Mouse (Mus musculus) midbrain, embryonic 12.5 days (tissue): ENCODE data around the gene Gm36245. TPM values are rescaled to one million over a fixed set of nuclear protein-coding genes. Genes with fewer than 3 reads are reported as not detected.

Experiments used
- ATAC-seq: fragments of 200-750 bp; cut with Nextera tagmentation; 2 replicates; pipeline ENCODE4 v1.8.0; 2017; ENCODE audit warnings: low read depth, moderate TSS enrichment, moderate library complexity; ENCODE audit not compliant: low FRiP score
- H3K27ac ChIP-seq: fragments of 300-500 bp; sonication (generic); replicated peaks from 2 replicates; pipeline ENCODE4 v1.5.1; 2016; ENCODE audit warnings: mild to moderate bottlenecking
- H3K27me3 ChIP-seq: fragments of 300-500 bp; sonication (generic); 2 replicates; pipeline ENCODE4 v1.6.1; 2016; ENCODE audit warnings: mild to moderate bottlenecking
- H3K36me3 ChIP-seq: fragments of 300-500 bp; sonication (generic); 2 replicates; pipeline ENCODE4 v1.6.1; 2016
- H3K4me1 ChIP-seq: fragments of 300-500 bp; sonication (generic); 2 replicates; pipeline ENCODE4 v1.6.1; 2016
- H3K4me2 ChIP-seq: fragments of 300-500 bp; sonication (generic); replicated peaks from 2 replicates; pipeline ENCODE4 v1.6.1; 2016; ENCODE audit warnings: mild to moderate bottlenecking, moderate library complexity
- H3K4me3 ChIP-seq: fragments of 300-500 bp; sonication (generic); 2 replicates; pipeline ENCODE4 v1.5.1; 2016; ENCODE audit warnings: mild to moderate bottlenecking
- H3K9ac ChIP-seq: fragments of 300-500 bp; sonication (generic); replicated peaks from 2 replicates; pipeline ENCODE4 v1.6.1; 2016; ENCODE audit warnings: mild to moderate bottlenecking, moderate library complexity
- H3K9me3 ChIP-seq: fragments of 300-500 bp; sonication (generic); 2 replicates; pipeline ENCODE4 v1.6.1; 2016; ENCODE audit warnings: mild to moderate bottlenecking
- WGBS: fragments of 180-500 bp; shearing (Covaris S2); methylation state at CpG from one replicate; pipeline ENCODE4 v1.1.7; 2016; 5-methylcytosine and 5-hydroxymethylcytosine counted together
- polyA plus RNA-seq: library from polyadenylated mRNA; unstranded; fragments of >200 nt; fragmentation: Nextera tagmentation; extraction: Ambion mirVana; gene quantifications from 2 replicates; pipeline ENCODE4 v1.2.1, GENCODE M21; 2016

Gm36245 gene
- polyA plus RNA-seq, result not detected in 2 replicates

GRCm38 (mm10) chr15:77598958-77599357, at the start of gene Gm36245:
Gene Gm36245 (plus strand): TSS chr15:77599258.
- no peaks in the 10 kb centered on the region for H3K9me3 ChIP-seq
- no peaks in the 10 kb centered on the region for H3K27me3 ChIP-seq
- 88% methylated on average over 1 of the region's 1 CpGs for WGBS
- H3K27ac ChIP-seq, result no peak within 1 kb of the TSS
- H3K36me3 ChIP-seq, result no peaks in the 10 kb centered on the region
- H3K4me2 ChIP-seq, result no peak within 1 kb of the TSS
- H3K4me3 ChIP-seq, result no peak within 1 kb of the TSS
- no peaks in the 10 kb centered on the region for H3K4me1 ChIP-seq
- no peak for ATAC-seq
- H3K9ac ChIP-seq, result no peak within 1 kb of the TSS

- no peaks in the 10 kb centered on the region for H3K9me3 ChIP-seq
- no peaks in the 10 kb centered on the region for H3K27me3 ChIP-seq
- no peak for ATAC-seq
- H3K27ac ChIP-seq, result no peak within 1 kb of the TSS
- no peak within 1 kb of the TSS for H3K4me3 ChIP-seq
- H3K36me3 ChIP-seq, result no peaks in the 10 kb centered on the region
- no peak within 1 kb of the TSS for H3K4me2 ChIP-seq
- no peak within 1 kb of the TSS for H3K9ac ChIP-seq
- no peaks in the 10 kb centered on the region for H3K4me1 ChIP-seq
Measured at GRCm38 (mm10) chr15:77561792-77562191, 37.3 kb upstream of the Gm36245 start, which contains the start of gene 1700025B11Rik. Gene 1700025B11Rik (minus strand): TSS chr15:77561892.

- Histone ChIP-seq H3K4me1 (no peaks in the 10 kb centered on the region), H3K4me2 (no peak overlapping the region), H3K4me3 (no peak overlapping the region), H3K36me3 (no peaks in the 10 kb centered on the region), H3K27ac (no peak overlapping the region), H3K9ac (no peak overlapping the region), H3K27me3 (no peaks in the 10 kb centered on the region), H3K9me3 (no peaks in the 10 kb centered on the region)
- no peak for ATAC-seq
Measured at GRCm38 (mm10) chr15:77563219-77563618, 35.8 kb upstream of the Gm36245 start.

- Histone ChIP-seq H3K36me3 (no peaks in the 10 kb centered on the region), H3K27ac (no peak overlapping the region), H3K4me2 (no peak overlapping the region), H3K9ac (no peak overlapping the region), H3K9me3 (no peaks in the 10 kb centered on the region), H3K27me3 (no peaks in the 10 kb centered on the region), H3K4me3 (no peak overlapping the region), H3K4me1 (peaks cover 4% of the 10 kb centered on the region; the same call in 1 of the 2 replicates)
- WGBS, result 95% methylated on average over 2 of the region's 2 CpGs
- ATAC-seq, result no peak
Measured at GRCm38 (mm10) chr15:77578801-77579200, 20.3 kb upstream of the Gm36245 start.

DNA sequence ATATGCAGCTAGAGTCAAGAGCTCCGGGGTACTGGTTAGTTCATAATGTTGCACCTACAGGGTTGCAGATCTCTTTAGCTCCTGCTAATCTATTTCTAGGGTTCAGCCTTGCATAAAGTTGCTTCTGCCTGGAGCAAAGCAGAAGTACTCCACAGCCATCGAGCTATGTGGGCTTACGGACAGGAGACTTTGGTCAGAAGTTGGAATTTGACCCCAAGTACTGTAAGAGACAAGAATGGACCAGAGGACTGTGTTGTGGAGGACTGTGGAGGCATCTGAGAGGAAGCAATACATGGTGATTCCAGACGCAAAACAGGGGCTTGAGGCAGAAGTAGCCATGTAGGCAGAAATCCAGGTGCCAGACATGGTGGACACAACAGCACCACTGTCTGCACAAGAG, 19.7 kb upstream of the Gm36245 start:
- H3K4me1 ChIP-seq, result peaks cover 4% of the 10 kb centered on the region; the same call in 1 of the 2 replicates
- no peak overlapping the region for H3K27ac ChIP-seq
- no peaks in the 10 kb centered on the region for H3K9me3 ChIP-seq
- H3K36me3 ChIP-seq, result no peaks in the 10 kb centered on the region
- no peak overlapping the region for H3K4me3 ChIP-seq
- H3K4me2 ChIP-seq, result no peak overlapping the region
- ATAC-seq, result no peak
- H3K9ac ChIP-seq, result no peak overlapping the region
- WGBS, result 96% methylated on average over 4 of the region's 4 CpGs
- H3K27me3 ChIP-seq, result no peaks in the 10 kb centered on the region

DNA sequence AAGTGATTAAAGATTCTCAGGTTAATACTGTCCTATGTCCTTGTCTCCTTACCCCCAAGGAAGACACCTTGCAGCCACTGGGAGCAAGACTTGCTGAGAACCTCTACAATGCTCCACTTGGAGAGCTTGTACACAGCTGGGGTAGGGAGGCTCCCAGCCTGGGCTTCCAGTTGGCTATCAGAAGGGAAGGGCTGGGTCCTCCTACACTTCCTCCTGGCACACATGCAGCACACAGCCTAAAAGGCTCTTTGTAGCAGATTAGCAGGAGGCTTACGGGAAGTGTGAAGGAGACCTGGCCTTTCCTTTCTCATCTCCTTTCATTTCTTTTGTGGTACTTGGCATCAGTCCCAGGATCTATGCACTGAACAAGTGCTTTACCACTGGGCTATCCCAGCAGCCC, 17.4 kb upstream of the Gm36245 start:
- Histone ChIP-seq H3K4me3 (no peak overlapping the region), H3K27ac (no peak overlapping the region), H3K4me1 (peaks cover 4% of the 10 kb centered on the region; the same call in 1 of the 2 replicates), H3K9ac (no peak overlapping the region), H3K27me3 (no peaks in the 10 kb centered on the region), H3K4me2 (no peak overlapping the region), H3K9me3 (no peaks in the 10 kb centered on the region), H3K36me3 (no peaks in the 10 kb centered on the region)
- WGBS, result 61% methylated on average over 1 of the region's 1 CpGs
- no peak for ATAC-seq

- H3K36me3 ChIP-seq, result no peaks in the 10 kb centered on the region
- H3K9ac ChIP-seq, result no peak overlapping the region
- H3K4me1 ChIP-seq, result no peaks in the 10 kb centered on the region
- no peak overlapping the region for H3K27ac ChIP-seq
- H3K4me2 ChIP-seq, result no peak overlapping the region
- ATAC-seq, result no peak
- H3K9me3 ChIP-seq, result no peaks in the 10 kb centered on the region
- H3K27me3 ChIP-seq, result no peaks in the 10 kb centered on the region
- no peak overlapping the region for H3K4me3 ChIP-seq
Measured at GRCm38 (mm10) chr15:77587026-77587425, 12.0 kb upstream of the Gm36245 start.

- ATAC-seq, result no peak
- no peak overlapping the region for H3K4me2 ChIP-seq
Measured at GRCm38 (mm10) chr15:77588981-77589380, 10.1 kb upstream of the Gm36245 start.

DNA sequence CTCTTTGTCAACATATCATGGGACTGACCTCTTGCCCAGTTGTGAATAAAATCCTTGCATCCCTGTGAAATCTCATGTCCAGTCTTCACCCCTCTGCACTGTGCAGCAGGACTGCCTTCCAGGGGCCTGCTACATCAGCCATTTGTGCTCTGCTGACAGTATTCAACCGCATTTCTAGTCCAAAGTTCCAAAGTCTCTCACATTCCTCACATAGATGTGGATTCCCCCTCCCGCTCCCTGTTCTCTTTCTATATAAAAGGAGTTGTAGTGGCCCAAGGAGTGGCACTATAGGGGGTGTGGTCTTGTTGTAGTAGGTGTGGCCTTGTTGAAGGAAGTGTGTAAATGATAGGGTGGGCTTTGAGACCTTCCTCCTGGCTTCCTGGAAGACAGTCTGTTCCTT, 8.2 kb upstream of the Gm36245 start:
- H3K36me3 ChIP-seq, result no peaks in the 10 kb centered on the region
- no peaks in the 10 kb centered on the region for H3K27me3 ChIP-seq
- 84% methylated on average over 2 of the region's 2 CpGs for WGBS
- H3K9me3 ChIP-seq, result no peaks in the 10 kb centered on the region
- no peak overlapping the region for H3K9ac ChIP-seq
- no peak for ATAC-seq
- H3K4me3 ChIP-seq, result no peak overlapping the region
- H3K4me2 ChIP-seq, result no peak overlapping the region
- no peaks in the 10 kb centered on the region for H3K4me1 ChIP-seq
- H3K27ac ChIP-seq, result no peak overlapping the region

More at GRCm38 (mm10) chr15:77588981-77589380, 10.1 kb upstream of the Gm36245 start:
- Histone ChIP-seq H3K9ac (no peak overlapping the region), H3K27me3 (no peaks in the 10 kb centered on the region), H3K27ac (no peak overlapping the region), H3K36me3 (no peaks in the 10 kb centered on the region), H3K9me3 (no peaks in the 10 kb centered on the region), H3K4me3 (no peak overlapping the region), H3K4me1 (no peaks in the 10 kb centered on the region)

GRCm38 (mm10) chr15:77593557-77593956, 5.5 kb upstream of the Gm36245 start:
- 88% methylated on average over 1 of the region's 1 CpGs for WGBS
- H3K4me2 ChIP-seq, result no peak overlapping the region
- H3K36me3 ChIP-seq, result no peaks in the 10 kb centered on the region
- no peaks in the 10 kb centered on the region for H3K27me3 ChIP-seq
- no peaks in the 10 kb centered on the region for H3K9me3 ChIP-seq
- no peaks in the 10 kb centered on the region for H3K4me1 ChIP-seq
- no peak overlapping the region for H3K9ac ChIP-seq
- H3K4me3 ChIP-seq, result no peak overlapping the region
- no peak for ATAC-seq
- no peak overlapping the region for H3K27ac ChIP-seq

GRCm38 (mm10) chr15:77595961-77596360, 3.1 kb upstream of the Gm36245 start, which contains the start of gene Apol10b:
Gene Apol10b (minus strand): TSS chr15:77596125.
- WGBS, result 60% methylated on average over 5 of the region's 5 CpGs
- H3K9ac ChIP-seq, result no peak within 1 kb of the TSS
- H3K27me3 ChIP-seq, result no peaks in the 10 kb centered on the region
- H3K9me3 ChIP-seq, result no peaks in the 10 kb centered on the region
- no peak within 1 kb of the TSS for H3K4me2 ChIP-seq
- no peak within 1 kb of the TSS for H3K27ac ChIP-seq
- no peaks in the 10 kb centered on the region for H3K4me1 ChIP-seq
- no peaks in the 10 kb centered on the region for H3K36me3 ChIP-seq
- ATAC-seq, result no peak
- no peak within 1 kb of the TSS for H3K4me3 ChIP-seq

DNA sequence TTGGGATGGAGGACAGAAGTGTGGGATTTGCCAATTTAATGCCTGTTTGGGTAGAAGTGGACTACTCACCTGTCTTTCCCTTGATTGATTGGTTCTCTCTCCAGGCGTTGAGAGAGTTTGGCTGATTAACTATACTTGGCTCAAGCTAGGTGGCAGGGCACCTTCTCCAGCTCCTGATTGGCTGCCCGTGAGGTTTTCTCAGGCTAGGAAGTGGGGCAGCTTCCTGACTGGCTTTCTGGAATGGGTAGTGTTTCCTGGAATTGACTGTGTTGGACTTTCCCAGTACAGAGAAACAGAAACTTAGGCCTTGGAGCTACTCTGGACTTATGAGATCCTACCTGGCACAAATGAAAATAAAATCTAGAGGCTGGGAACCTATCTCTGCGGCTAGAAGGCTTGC, 629 bp upstream of the Gm36245 start:
- no peak overlapping the region for H3K4me3 ChIP-seq
- H3K9ac ChIP-seq, result no peak overlapping the region
- ATAC-seq, result no peak
- no peaks in the 10 kb centered on the region for H3K9me3 ChIP-seq
- H3K27me3 ChIP-seq, result no peaks in the 10 kb centered on the region
- no peaks in the 10 kb centered on the region for H3K4me1 ChIP-seq
- H3K36me3 ChIP-seq, result no peaks in the 10 kb centered on the region
- WGBS, result 84% methylated on average over 3 of the region's 3 CpGs
- H3K4me2 ChIP-seq, result no peak overlapping the region
- no peak overlapping the region for H3K27ac ChIP-seq

- WGBS, result 97% methylated on average over 3 of the region's 3 CpGs
- H3K4me1 ChIP-seq, result no peaks in the 10 kb centered on the region
- H3K4me3 ChIP-seq, result no peak overlapping the region
- no peaks in the 10 kb centered on the region for H3K27me3 ChIP-seq
- ATAC-seq, result no peak
- H3K4me2 ChIP-seq, result no peak overlapping the region
- H3K36me3 ChIP-seq, result no peaks in the 10 kb centered on the region
- no peaks in the 10 kb centered on the region for H3K9me3 ChIP-seq
- no peak overlapping the region for H3K9ac ChIP-seq
- no peak overlapping the region for H3K27ac ChIP-seq
Measured at GRCm38 (mm10) chr15:77606069-77606468, 7.0 kb downstream of the Gm36245 start.
